Mouse (Mus musculus): Measurements from ENCODE around the gene Ralgapa2. TPM values are rescaled to one million over a fixed set of nuclear protein-coding genes. Genes with fewer than 3 reads are reported as not detected.
A peak's percentile ranks its signal among the peaks of the same experiment; 100 is the strongest.

Gene Ralgapa2
- polyA plus RNA-seq, 1 experiment from 2014 or later: 17.0 TPM

- peak; percentile 11; the same call in 1 of the 2 replicates for ATAC-seq (ENCODE audit: low FRiP score)
- no peak overlapping the region for H3K9ac ChIP-seq
- H3K27ac ChIP-seq: no peak overlapping the region
- 61% methylated on average over 6 of the region's 6 CpGs for WGBS
- no peak overlapping the region for H3K4me2 ChIP-seq
- H3K4me3 ChIP-seq (replicated peaks): no peak overlapping the region
- no peaks in the 10 kb centered on the region for H3K27me3 ChIP-seq
- no peaks in the 10 kb centered on the region for H3K36me3 ChIP-seq (replicated peaks)
- H3K4me1 ChIP-seq: peaks cover 33% of the 10 kb centered on the region
- no peaks in the 10 kb centered on the region for H3K9me3 ChIP-seq
Observed at GRCm38 (mm10) chr2:146287531-146287930, 224.6 kb downstream of the Ralgapa2 start.

DNA sequence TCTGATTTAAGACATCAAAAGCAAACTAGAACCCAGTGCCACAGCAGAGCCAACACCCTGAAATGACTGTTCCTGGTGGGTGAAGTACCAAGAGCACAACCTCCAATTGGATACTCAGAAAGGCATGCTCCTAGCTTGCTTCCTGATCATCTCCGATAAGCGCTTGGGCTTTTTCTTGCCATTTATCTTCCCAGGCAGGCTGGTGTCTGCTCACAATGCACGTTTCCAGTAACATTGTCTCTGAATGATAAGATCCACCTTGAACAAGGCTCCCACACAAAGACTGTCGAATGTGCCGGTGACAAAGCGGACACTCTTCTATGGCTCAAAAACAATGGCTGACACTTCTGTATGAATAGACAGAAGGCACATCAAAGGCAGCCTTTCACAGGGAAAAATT lies 230.8 kb downstream of the Ralgapa2 start:
- 45% methylated on average over 6 of the region's 6 CpGs for WGBS
- H3K4me3 ChIP-seq (replicated peaks): no peak overlapping the region
- no peaks in the 10 kb centered on the region for H3K36me3 ChIP-seq (replicated peaks)
- H3K9ac ChIP-seq: no peak overlapping the region
- no peak overlapping the region for H3K4me2 ChIP-seq
- no peaks in the 10 kb centered on the region for H3K27me3 ChIP-seq
- peaks cover 38% of the 10 kb centered on the region for H3K4me1 ChIP-seq
- H3K9me3 ChIP-seq: no peaks in the 10 kb centered on the region
- no peak for ATAC-seq (ENCODE audit: low FRiP score)
- peak overlapping the region; percentile 50; the same call in 1 of the 2 replicates for H3K27ac ChIP-seq

- Histone ChIP-seq H3K9me3 (no peaks in the 10 kb centered on the region), H3K27me3 (no peaks in the 10 kb centered on the region), H3K36me3 (replicated peaks) (no peaks in the 10 kb centered on the region), H3K4me2 (no peak overlapping the region), H3K4me3 (replicated peaks) (no peak overlapping the region), H3K9ac (no peak overlapping the region), H3K27ac (peak overlapping the region; percentile 50; the same call in 1 of the 2 replicates), H3K4me1 (peaks cover 38% of the 10 kb centered on the region)
- WGBS: 43% methylated on average over 1 of the region's 1 CpGs
- no peak for ATAC-seq (ENCODE audit: low FRiP score)
Observed at GRCm38 (mm10) chr2:146280921-146281274, 231.2 kb downstream of the Ralgapa2 start.

GRCm38 (mm10) chr2:146280221-146280920 lies 231.8 kb downstream of the Ralgapa2 start:
- H3K4me1 ChIP-seq: peaks cover 38% of the 10 kb centered on the region
- H3K9me3 ChIP-seq: no peaks in the 10 kb centered on the region
- no peak overlapping the region for H3K4me3 ChIP-seq (replicated peaks)
- peak overlapping the region; percentile 46 for H3K4me2 ChIP-seq
- H3K27me3 ChIP-seq: no peaks in the 10 kb centered on the region
- peak overlapping the region; percentile 89 for H3K27ac ChIP-seq
- H3K36me3 ChIP-seq (replicated peaks): no peaks in the 10 kb centered on the region
- H3K9ac ChIP-seq: no peak overlapping the region
- 21% methylated on average over 6 of the region's 6 CpGs for WGBS
- ATAC-seq (ENCODE audit: low FRiP score): peak; percentile 45

DNA sequence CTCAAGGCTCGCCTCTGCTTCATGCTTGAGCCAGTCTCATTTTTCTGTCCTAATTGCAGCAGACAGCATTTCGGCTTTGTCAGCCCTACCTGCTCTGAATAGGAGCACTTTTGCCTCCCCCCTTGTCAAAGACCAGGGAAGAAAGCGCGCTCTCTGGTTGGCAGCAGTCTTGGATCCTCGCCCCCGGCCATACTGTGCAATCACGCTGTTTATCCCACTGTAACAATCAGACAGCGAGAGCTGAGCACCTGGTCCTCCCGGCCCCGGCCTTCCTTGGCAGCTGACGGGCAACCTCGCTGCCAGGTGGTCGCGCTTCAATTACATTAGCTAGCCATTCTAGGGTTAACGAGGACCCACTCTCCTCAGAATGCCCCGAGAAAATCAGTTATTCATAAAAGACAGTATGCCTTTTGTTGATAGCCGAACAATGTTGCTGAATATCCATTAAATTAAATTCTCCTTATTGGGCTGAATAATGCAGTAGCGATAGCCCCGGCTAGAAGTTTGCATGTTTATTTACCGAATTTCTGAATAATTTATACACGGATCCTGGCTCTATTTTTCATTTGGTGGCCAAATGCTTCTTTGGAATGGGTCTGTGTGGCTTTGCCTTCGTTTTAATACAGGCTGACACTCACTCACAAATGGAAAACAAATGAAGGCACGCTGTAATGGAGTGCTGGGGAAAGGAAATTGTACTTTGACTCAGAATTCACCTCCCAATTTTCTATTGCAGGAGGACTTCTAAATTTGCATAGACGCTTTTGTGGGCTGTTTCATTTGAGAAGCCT lies 232.5 kb downstream of the Ralgapa2 start:
- H3K27me3 ChIP-seq: no peaks in the 10 kb centered on the region
- H3K9ac ChIP-seq: peak overlapping the region; percentile 41; the same call in 1 of the 2 replicates
- H3K27ac ChIP-seq: peak overlapping the region; percentile 89
- peak overlapping the region; percentile 46 for H3K4me2 ChIP-seq
- no peaks in the 10 kb centered on the region for H3K9me3 ChIP-seq
- no peaks in the 10 kb centered on the region for H3K36me3 ChIP-seq (replicated peaks)
- peak overlapping the region; percentile 7; the same call in 1 of the 2 replicates for H3K4me3 ChIP-seq (replicated peaks)
- H3K4me1 ChIP-seq: peaks cover 38% of the 10 kb centered on the region
- ATAC-seq (ENCODE audit: low FRiP score): peak; percentile 89
- 14% methylated on average over 24 of the region's 24 CpGs for WGBS

DNA sequence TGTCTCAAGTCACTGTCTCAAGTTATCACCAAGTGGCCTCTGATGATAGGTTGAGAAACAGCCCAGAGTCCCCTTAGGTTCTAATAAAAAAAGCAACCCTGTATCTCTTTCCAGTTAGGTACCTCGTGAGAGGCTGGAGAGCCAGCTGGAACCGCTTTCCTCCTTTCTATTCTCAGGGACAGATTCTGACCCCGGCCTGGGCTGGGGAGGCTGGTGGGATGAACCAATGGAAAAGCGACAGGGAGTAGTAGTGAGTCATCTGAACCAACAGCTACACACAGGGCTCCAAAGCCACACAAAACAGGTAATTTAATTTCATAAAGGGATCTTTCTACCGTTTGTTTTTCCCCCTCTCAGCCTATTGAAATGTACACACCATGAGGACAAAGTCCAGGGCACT lies 233.8 kb downstream of the Ralgapa2 start:
- Histone ChIP-seq H3K4me3 (replicated peaks) (no peak overlapping the region), H3K9me3 (no peaks in the 10 kb centered on the region), H3K9ac (no peak overlapping the region), H3K27ac (peak overlapping the region; percentile 76), H3K4me2 (no peak overlapping the region), H3K27me3 (no peaks in the 10 kb centered on the region), H3K4me1 (peaks cover 38% of the 10 kb centered on the region), H3K36me3 (replicated peaks) (no peaks in the 10 kb centered on the region)
- no peak for ATAC-seq (ENCODE audit: low FRiP score)
- WGBS: 35% methylated on average over 5 of the region's 5 CpGs

DNA sequence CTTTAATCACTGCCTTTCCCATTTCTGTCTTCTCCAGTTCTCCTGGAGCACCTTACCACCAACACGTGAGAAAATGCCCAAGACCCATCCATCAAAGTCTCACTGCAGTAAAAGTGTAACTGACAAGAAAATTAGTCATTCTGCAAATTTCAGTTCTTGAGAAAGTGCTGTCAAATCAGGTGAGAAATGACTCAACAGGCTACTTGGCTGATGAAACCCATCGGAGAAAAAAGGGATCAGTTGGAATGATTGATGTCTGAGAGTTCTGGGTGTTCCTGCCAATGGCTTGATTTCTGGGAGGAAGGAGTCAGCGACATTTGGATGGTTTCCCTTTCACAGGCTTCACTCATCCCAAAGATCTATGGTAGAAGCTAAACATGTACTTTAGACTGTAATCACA lies 245.6 kb downstream of the Ralgapa2 start:
- H3K27ac ChIP-seq: no peak overlapping the region
- no peaks in the 10 kb centered on the region for H3K36me3 ChIP-seq (replicated peaks)
- no peak overlapping the region for H3K4me3 ChIP-seq (replicated peaks)
- H3K27me3 ChIP-seq: 0 out of 2 replicates have a peak, but pooled peaks cover 8% of the 10 kb centered on the region
- no peak overlapping the region for H3K4me2 ChIP-seq
- H3K9me3 ChIP-seq: no peaks in the 10 kb centered on the region
- peaks cover 14% of the 10 kb centered on the region for H3K4me1 ChIP-seq
- ATAC-seq (ENCODE audit: low FRiP score): no peak
- WGBS: 96% methylated on average over 3 of the region's 3 CpGs
- no peak overlapping the region for H3K9ac ChIP-seq

- Histone ChIP-seq H3K4me2 (no peak overlapping the region), H3K27me3 (0 out of 2 replicates have a peak, but pooled peaks cover 8% of the 10 kb centered on the region), H3K36me3 (replicated peaks) (no peaks in the 10 kb centered on the region), H3K9me3 (no peaks in the 10 kb centered on the region), H3K9ac (no peak overlapping the region), H3K27ac (no peak overlapping the region), H3K4me1 (peaks cover 27% of the 10 kb centered on the region), H3K4me3 (replicated peaks) (no peak overlapping the region)
- no peak for ATAC-seq (ENCODE audit: low FRiP score)
- WGBS: 82% methylated on average over 4 of the region's 4 CpGs
Observed at GRCm38 (mm10) chr2:146265045-146265444, 247.1 kb downstream of the Ralgapa2 start.

DNA sequence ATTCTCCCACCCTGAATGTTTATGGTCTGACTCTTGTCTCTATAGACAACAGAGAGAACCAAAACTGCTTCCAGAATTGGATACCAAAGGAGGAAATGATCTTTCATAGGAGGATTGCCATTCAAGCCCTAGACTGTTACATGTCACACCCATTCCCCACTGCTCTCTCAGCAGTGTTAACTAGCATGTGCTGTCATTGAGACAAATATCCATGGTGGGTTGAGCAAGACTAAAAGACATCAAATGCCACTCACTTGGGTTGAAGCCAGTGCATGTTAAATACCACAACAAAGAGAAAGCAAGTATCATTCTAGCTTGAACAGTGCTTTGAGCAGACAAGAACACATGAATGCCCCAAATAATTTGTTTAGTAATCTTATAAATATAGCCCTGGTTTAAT lies 249.2 kb downstream of the Ralgapa2 start:
- Histone ChIP-seq H3K4me1 (peaks cover 42% of the 10 kb centered on the region), H3K27me3 (0 out of 2 replicates have a peak, but pooled peaks cover 8% of the 10 kb centered on the region)

DNA sequence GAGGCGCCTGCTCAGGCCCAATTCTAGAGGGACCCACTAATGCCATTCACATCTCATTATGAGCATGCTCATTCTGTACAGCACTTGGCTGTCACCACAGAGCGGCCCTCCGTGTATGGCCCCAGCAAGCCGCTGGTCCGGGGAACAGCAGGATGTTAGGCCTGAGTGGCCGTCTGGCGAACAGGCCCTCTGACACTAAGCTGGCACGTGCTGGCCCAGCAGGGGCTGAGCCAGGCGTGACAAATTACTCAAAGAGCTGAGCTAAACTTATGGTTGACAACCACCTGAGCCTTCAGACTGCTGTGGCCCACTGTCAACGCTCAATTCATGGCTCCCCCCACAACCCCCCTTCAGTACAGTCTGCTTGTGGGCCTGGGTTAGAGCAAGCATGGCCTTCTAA lies 249.9 kb downstream of the Ralgapa2 start:
- H3K36me3 ChIP-seq (replicated peaks): no peaks in the 10 kb centered on the region
- peaks cover 49% of the 10 kb centered on the region for H3K4me1 ChIP-seq
- peak overlapping the region; percentile 62; the same call in 1 of the 2 replicates for H3K27ac ChIP-seq
- peak; percentile 76 for ATAC-seq (ENCODE audit: low FRiP score)
- no peak overlapping the region for H3K9ac ChIP-seq
- 0 out of 2 replicates have a peak, but pooled peaks cover 8% of the 10 kb centered on the region for H3K27me3 ChIP-seq
- H3K4me2 ChIP-seq: no peak overlapping the region
- no peak overlapping the region for H3K4me3 ChIP-seq (replicated peaks)
- H3K9me3 ChIP-seq: no peaks in the 10 kb centered on the region
- 7% methylated on average over 10 of the region's 10 CpGs for WGBS

More for the DNA sequence above, 249.2 kb downstream of the Ralgapa2 start:
- Histone ChIP-seq H3K4me3 (replicated peaks) (no peak overlapping the region), H3K27ac (no peak overlapping the region), H3K36me3 (replicated peaks) (no peaks in the 10 kb centered on the region), H3K9ac (no peak overlapping the region), H3K4me2 (no peak overlapping the region), H3K9me3 (no peaks in the 10 kb centered on the region)
- no peak for ATAC-seq (ENCODE audit: low FRiP score)

DNA sequence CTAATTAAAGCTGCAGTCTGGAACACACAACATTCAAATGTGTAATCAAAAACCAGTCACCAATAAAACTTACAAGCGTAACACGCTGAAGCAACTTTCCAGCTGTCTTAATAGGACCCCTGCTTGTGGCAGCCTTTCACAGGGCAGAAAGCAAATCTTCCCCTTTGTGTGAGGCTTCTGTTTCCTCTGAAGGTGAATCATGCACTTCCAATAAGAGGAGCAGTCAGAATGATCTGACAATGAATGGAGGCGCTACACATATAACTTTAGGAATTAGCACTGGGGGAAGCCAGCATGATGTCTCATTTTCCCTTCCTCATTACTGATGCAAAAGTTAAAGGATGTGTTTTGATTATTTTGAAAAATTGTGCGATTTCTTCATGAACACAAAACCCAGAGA lies 251.0 kb downstream of the Ralgapa2 start:
- Histone ChIP-seq H3K9ac (no peak overlapping the region), H3K27me3 (0 out of 2 replicates have a peak, but pooled peaks cover 8% of the 10 kb centered on the region), H3K9me3 (no peaks in the 10 kb centered on the region), H3K4me2 (no peak overlapping the region), H3K4me3 (replicated peaks) (no peak overlapping the region), H3K36me3 (replicated peaks) (no peaks in the 10 kb centered on the region), H3K27ac (no peak overlapping the region), H3K4me1 (peaks cover 59% of the 10 kb centered on the region)
- WGBS: 32% methylated on average over 4 of the region's 4 CpGs
- no peak for ATAC-seq (ENCODE audit: low FRiP score)

GRCm38 (mm10) chr2:146259787-146260560 lies 252.2 kb downstream of the Ralgapa2 start:
- no peaks in the 10 kb centered on the region for H3K9me3 ChIP-seq
- 0 out of 2 replicates have a peak overlapping the region, but pooled peaks have one; percentile 11 for H3K4me2 ChIP-seq
- WGBS: 17% methylated on average over 18 of the region's 18 CpGs
- peaks cover 62% of the 10 kb centered on the region for H3K4me1 ChIP-seq
- 0 out of 2 replicates have a peak overlapping the region, but pooled peaks have one; percentile 12 for H3K9ac ChIP-seq
- no peak overlapping the region for H3K4me3 ChIP-seq (replicated peaks)
- ATAC-seq (ENCODE audit: low FRiP score): no peak
- H3K27ac ChIP-seq: peak overlapping the region; percentile 78
- H3K27me3 ChIP-seq: 0 out of 2 replicates have a peak, but pooled peaks cover under 1% of the 10 kb centered on the region
- H3K36me3 ChIP-seq (replicated peaks): no peaks in the 10 kb centered on the region

All from forebrain, embryonic 12.5 days (tissue).